Mouse (Mus musculus): Measurements from ENCODE around the gene Armc5. TPM values are rescaled to one million over a fixed set of nuclear protein-coding genes. Genes with fewer than 3 reads are reported as not detected.

The Armc5 gene
- total and polyA plus RNA-seq, 3 experiments = 14.6 to 23.7 TPM; not detected in 1

DNA sequence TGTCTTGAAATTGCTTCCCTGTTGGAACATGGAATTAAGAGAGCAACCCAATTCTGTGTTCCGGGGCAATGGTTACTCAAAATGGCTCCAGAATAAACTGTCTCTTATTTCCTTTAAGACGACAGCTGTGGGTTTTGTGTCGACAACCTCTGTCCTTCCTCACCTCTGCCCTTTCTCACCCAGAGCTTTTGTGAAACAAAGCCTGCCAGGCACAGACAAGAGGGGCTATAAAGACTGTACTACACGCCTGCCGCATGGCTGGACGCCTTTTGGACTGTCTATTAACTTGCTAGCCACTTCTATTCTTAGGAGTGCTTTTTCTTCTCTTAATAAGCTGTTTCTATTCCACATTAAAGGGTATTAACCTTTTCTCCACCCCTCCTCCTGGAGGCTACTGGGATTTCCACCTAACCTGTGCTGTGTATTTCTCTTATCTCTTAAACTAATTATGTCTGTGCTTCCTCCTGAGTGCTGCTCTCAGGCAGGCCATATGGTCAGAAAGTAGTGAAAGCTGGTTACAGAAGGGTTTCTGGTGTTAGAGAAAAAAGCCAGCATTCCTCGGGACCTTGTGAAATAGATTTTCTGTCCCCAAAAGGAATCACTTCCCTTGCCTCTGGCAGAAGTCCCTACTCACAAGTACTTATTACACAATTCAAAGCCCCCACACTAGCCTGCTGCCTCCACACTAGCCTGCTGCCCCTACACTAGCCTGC, 45.5 kb downstream of the Armc5 start:
- peaks cover 3 to 4% of the 10 kb centered on the region in 2 experiments for H3K4me1 ChIP-seq (ENCODE audit: control insufficient read depth in 1 of 2, insufficient read depth in 2 of 2, low read length in 2 of 2)
- no peaks in the 10 kb centered on the region for H3K9me3 ChIP-seq (replicated peaks; ENCODE audit: insufficient read depth, low read length)
- H3K27ac ChIP-seq (ENCODE audit: control insufficient read depth, low read depth, low read length) = no peak overlapping the region
- peaks cover under 1 to 16% of the 10 kb centered on the region in 2 experiments for H3K36me3 ChIP-seq (ENCODE audit: control insufficient read depth in 1 of 2, insufficient read depth in 2 of 2, low read length in 2 of 2)
- no peaks in the 10 kb centered on the region for H3K79me2 ChIP-seq (ENCODE audit: control insufficient read depth, insufficient read depth, low read length, poor library complexity)
- DNase-seq (ENCODE audit: low read depth, low spot score) = no peak
- H3K9ac ChIP-seq (ENCODE audit: control insufficient read depth, low read depth, low read length, poor library complexity, severe bottlenecking) = no peak overlapping the region
- no peak for TF ChIP-seq MYC (IDR thresholded peaks at IDR 0.05; ENCODE audit: low read depth, low read length)
- no peak for TF ChIP-seq ZMIZ1 (IDR thresholded peaks at IDR 0.05; ENCODE audit: low read depth, low read length)
- no peak for TF ChIP-seq TAL1 (IDR thresholded peaks at IDR 0.05; ENCODE audit: low read length)
- no peak for TF ChIP-seq MAZ (IDR thresholded peaks at IDR 0.05; ENCODE audit: low read depth, low read length)
- no peak for TF ChIP-seq ELF1 (IDR thresholded peaks at IDR 0.05; ENCODE audit: low read depth, low read length)
- TF ChIP-seq POLR2AphosphoS5 (IDR thresholded peaks at IDR 0.05; ENCODE audit: borderline replicate concordance, low read depth, low read length) = no peak
- TF ChIP-seq BHLHE40 (IDR thresholded peaks at IDR 0.05; ENCODE audit: borderline replicate concordance, low read depth, low read length) = no peak
- no peak for TF ChIP-seq JUND (IDR thresholded peaks at IDR 0.05; ENCODE audit: low read depth, low read length)
- TF ChIP-seq SIN3A (IDR thresholded peaks at IDR 0.05; ENCODE audit: low read length) = no peak
- TF ChIP-seq ZKSCAN1 (IDR thresholded peaks at IDR 0.05; ENCODE audit: low read depth, low read length) = no peak
- no peak for TF ChIP-seq UBTF (IDR thresholded peaks at IDR 0.05; ENCODE audit: borderline replicate concordance, insufficient read depth, low read depth, low read length)
- TF ChIP-seq ZNF384 (IDR thresholded peaks at IDR 0.05; ENCODE audit: low read depth, low read length) = no peak
- TF ChIP-seq NELFE (IDR thresholded peaks at IDR 0.05; ENCODE audit: low read depth, low read length) = no peak
- TF ChIP-seq RCOR1 (IDR thresholded peaks at IDR 0.05; ENCODE audit: low read depth, low read length) = no peak
- TF ChIP-seq USF2 (IDR thresholded peaks at IDR 0.05; ENCODE audit: borderline replicate concordance in 1 of 2, insufficient read depth in 1 of 2, low read depth in 1 of 2, low read length in 2 of 2) = no peak
- no peak for TF ChIP-seq NRF1 (IDR thresholded peaks at IDR 0.05; ENCODE audit: insufficient read depth, low read depth, low read length, poor library complexity, severe bottlenecking)
- TF ChIP-seq POLR2AphosphoS2 (IDR thresholded peaks at IDR 0.05; ENCODE audit: low read length) = no peak
- no peak for TF ChIP-seq ZC3H11A (IDR thresholded peaks at IDR 0.05; ENCODE audit: low read depth, low read length)
- no peak for TF ChIP-seq EP300 (IDR thresholded peaks at IDR 0.05; ENCODE audit: low read depth in 1 of 2, low read length in 2 of 2)
- H3K4me3 ChIP-seq (ENCODE audit: control insufficient read depth in 1 of 2, insufficient read depth in 1 of 2, low read depth in 2 of 2, low read length in 2 of 2) = no peak overlapping the region
- no peaks in the 10 kb centered on the region for H3K27me3 ChIP-seq (ENCODE audit: control insufficient read depth in 1 of 2, insufficient read depth in 2 of 2, low read length in 2 of 2)

GRCm38 (mm10) chr7:128284047-128284446, 46.9 kb downstream of the Armc5 start:
- Histone ChIP-seq H3K4me1 (ENCODE audit: control insufficient read depth in 1 of 2, insufficient read depth in 2 of 2, low read length in 2 of 2) (peaks cover 11 to 16% of the 10 kb centered on the region in 2 experiments), H3K36me3 (ENCODE audit: control insufficient read depth in 1 of 2, insufficient read depth in 2 of 2, low read length in 2 of 2) (peaks cover 13 to 14% of the 10 kb centered on the region in 2 experiments), H3K9ac (ENCODE audit: control insufficient read depth, low read depth, low read length, poor library complexity, severe bottlenecking) (no peak overlapping the region), H3K79me2 (ENCODE audit: control insufficient read depth, insufficient read depth, low read length, poor library complexity) (no peaks in the 10 kb centered on the region), H3K27me3 (ENCODE audit: control insufficient read depth in 1 of 2, insufficient read depth in 2 of 2, low read length in 2 of 2) (no peaks in the 10 kb centered on the region), H3K9me3 (replicated peaks; ENCODE audit: insufficient read depth, low read length) (no peaks in the 10 kb centered on the region), H3K27ac (ENCODE audit: control insufficient read depth, low read depth, low read length) (no peak overlapping the region), H3K4me3 (ENCODE audit: control insufficient read depth in 1 of 2, insufficient read depth in 1 of 2, low read depth in 2 of 2, low read length in 2 of 2) (no peak overlapping the region)
- DNase-seq (ENCODE audit: low read depth, low spot score) = no peak
- TF ChIP-seq RCOR1 (IDR thresholded peaks at IDR 0.05; ENCODE audit: low read depth, low read length) (no peak), SIN3A (IDR thresholded peaks at IDR 0.05; ENCODE audit: low read length) (no peak), TAL1 (IDR thresholded peaks at IDR 0.05; ENCODE audit: low read length) (no peak), MXI1 (IDR thresholded peaks at IDR 0.05; ENCODE audit: low read depth, low read length) (no peak), UBTF (IDR thresholded peaks at IDR 0.05; ENCODE audit: borderline replicate concordance, insufficient read depth, low read depth, low read length) (no peak), NELFE (IDR thresholded peaks at IDR 0.05; ENCODE audit: low read depth, low read length) (no peak), MEF2A (IDR thresholded peaks at IDR 0.05; ENCODE audit: extremely low read depth, insufficient replicate concordance, low read depth, low read length, poor library complexity, severe bottlenecking) (no peak), EP300 (IDR thresholded peaks at IDR 0.05; ENCODE audit: low read depth in 1 of 2, low read length in 2 of 2) (no peak), MAZ (IDR thresholded peaks at IDR 0.05; ENCODE audit: low read depth, low read length) (no peak), KAT2A (conservative IDR thresholded peaks at IDR 0.05; ENCODE audit: low read depth, low read length) (no peak), E2F4 (IDR thresholded peaks at IDR 0.05; ENCODE audit: borderline replicate concordance, low read depth, low read length) (no peak), MAFK (IDR thresholded peaks at IDR 0.05; ENCODE audit: borderline replicate concordance, low read depth, low read length) (no peak), GATA1 (IDR thresholded peaks at IDR 0.05; ENCODE audit: low read depth, low read length) (no peak), MYB (IDR thresholded peaks at IDR 0.05; ENCODE audit: low read depth, low read length) (no peak)

Measured in MEL (cell line).